Mouse (Mus musculus) C2C12 (cell line): ENCODE results near the gene Nudt17.

ENCODE experiments used
- CEBPB ChIP-seq: IDR thresholded peaks from one replicate; pipeline ENCODE4 v1.6.1; 2011; ENCODE audit warnings: low read depth, mild to moderate bottlenecking, control low read depth, moderate library complexity
- CTCF ChIP-seq: IDR thresholded peaks from one replicate; pipeline ENCODE4 v1.5.1; 2011; ENCODE audit not compliant: control insufficient read depth, insufficient read depth, insufficient read length

DNA sequence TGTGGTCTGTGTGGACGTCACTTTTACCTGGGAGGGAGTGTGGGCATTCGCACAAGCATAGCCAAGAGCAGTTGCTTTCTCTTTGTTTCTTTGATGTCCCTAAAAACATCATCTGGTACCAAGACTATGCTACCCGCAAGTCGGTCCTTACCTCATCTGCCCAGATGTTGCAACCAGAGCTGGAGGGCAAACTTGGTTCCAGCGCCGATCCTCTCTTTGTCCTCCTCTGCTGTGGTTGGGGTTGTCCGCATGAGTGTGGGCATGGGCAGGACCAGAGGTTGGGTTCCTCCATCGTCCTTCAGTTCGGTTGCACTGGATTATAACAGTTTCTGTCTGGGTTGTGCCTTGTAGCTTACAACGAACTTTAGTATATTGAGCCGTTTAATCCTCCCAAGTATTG lies 2.1 kb downstream of the Nudt17 start:
- no peak for TF ChIP-seq CTCF
- TF ChIP-seq CEBPB: no peak
